Mouse (Mus musculus): ENCODE measurements around the gene Pdzd7. TPM values are rescaled to one million over a fixed set of nuclear protein-coding genes. Genes with fewer than 3 reads are reported as not detected.

Gene Pdzd7
- total RNA-seq, 2 experiments from 2014 or later = 0.21 to 0.48 TPM

GRCm38 (mm10) chr19:45030746-45031693 lies 14.5 kb downstream of the Pdzd7 start:
- DNase-seq = peak; percentile 89

- peak; percentile 80 for DNase-seq
Observed at GRCm38 (mm10) chr19:45030111-45030510, 15.4 kb downstream of the Pdzd7 start.

- DNase-seq = no peak
Observed at GRCm38 (mm10) chr19:45029571-45029970, 15.9 kb downstream of the Pdzd7 start.

GRCm38 (mm10) chr19:45028746-45029145 lies 16.8 kb downstream of the Pdzd7 start:
- no peak for DNase-seq

GRCm38 (mm10) chr19:45027848-45028247 lies 17.7 kb downstream of the Pdzd7 start:
- DNase-seq = no peak

- DNase-seq = peak; percentile 6
Observed at GRCm38 (mm10) chr19:45026958-45027670, 18.4 kb downstream of the Pdzd7 start.

- peak; percentile 3 for DNase-seq
Observed at GRCm38 (mm10) chr19:45025937-45026568, 19.5 kb downstream of the Pdzd7 start.

GRCm38 (mm10) chr19:45024775-45025174 lies 20.7 kb downstream of the Pdzd7 start:
- DNase-seq = peak; percentile 5

GRCm38 (mm10) chr19:45023993-45024392 lies 21.5 kb downstream of the Pdzd7 start:
- no peak for DNase-seq

GRCm38 (mm10) chr19:45021362-45021761 lies 24.2 kb downstream of the Pdzd7 start:
- DNase-seq = no peak

GRCm38 (mm10) chr19:45020348-45020747 lies 25.2 kb downstream of the Pdzd7 start:
- DNase-seq = peak; percentile 80

- peak; percentile 63 for DNase-seq
Observed at GRCm38 (mm10) chr19:45018351-45018831, 27.1 kb downstream of the Pdzd7 start.

GRCm38 (mm10) chr19:45017909-45018308 lies 27.6 kb downstream of the Pdzd7 start:
- DNase-seq = peak; percentile 95

- peak; percentile 91 for DNase-seq
Observed at GRCm38 (mm10) chr19:45017216-45017771, 28.2 kb downstream of the Pdzd7 start.

- DNase-seq = peak; percentile 86
Observed at GRCm38 (mm10) chr19:45016341-45017215, 28.9 kb downstream of the Pdzd7 start.

GRCm38 (mm10) chr19:45015518-45016281 lies 29.8 kb downstream of the Pdzd7 start:
- peak; percentile 78 for DNase-seq

GRCm38 (mm10) chr19:45014981-45015402 lies 30.5 kb downstream of the Pdzd7 start:
- DNase-seq = peak; percentile 81

GRCm38 (mm10) chr19:45014335-45014971 lies 31.1 kb downstream of the Pdzd7 start, which contains the start of gene Lzts2:
Lzts2 (plus strand) TSS chr19:45014414.
- no peak for DNase-seq

- DNase-seq = no peak
Observed at GRCm38 (mm10) chr19:45013581-45014225, 31.8 kb downstream of the Pdzd7 start.
